Mouse (Mus musculus) limb, embryonic 14.5 days (tissue): Measurements from ENCODE around the gene Amd1. TPM values are rescaled to one million over a fixed set of nuclear protein-coding genes. Genes with fewer than 3 reads are reported as not detected.

Source experiments
- ATAC-seq: fragments of 200-750 bp; cut with Nextera tagmentation; 2 replicates; pipeline ENCODE4 v1.8.0; 2017; ENCODE audit warnings: low read depth, moderate number of reproducible peaks, moderate TSS enrichment; ENCODE audit not compliant: low FRiP score
- DNase-seq: peaks from one replicate; pipeline ENCODE4 v3.0.0-alpha.2; 2015; ENCODE audit warnings: low spot score
- H3K27ac ChIP-seq: fragments of 300-500 bp; sonication (generic); replicated peaks from 2 replicates; pipeline ENCODE4 v1.5.1; 2014; ENCODE audit warnings: low read depth, mild to moderate bottlenecking, low read length, moderate library complexity, mixed read lengths
- H3K27me3 ChIP-seq: fragments of 300-500 bp; sonication (generic); 2 replicates; pipeline ENCODE4 v1.6.1; 2014; ENCODE audit warnings: low read length, mixed read lengths; ENCODE audit not compliant: control insufficient read depth, insufficient read depth
- H3K36me3 ChIP-seq: fragments of 300-500 bp; sonication (generic); 2 replicates; pipeline ENCODE4 v1.6.1; 2014; ENCODE audit warnings: mild to moderate bottlenecking, low read length, moderate library complexity, mixed read lengths; ENCODE audit not compliant: control insufficient read depth, insufficient read depth
- H3K4me1 ChIP-seq: fragments of 300-500 bp; sonication (generic); 2 replicates; pipeline ENCODE4 v1.6.1; 2014; ENCODE audit warnings: antibody characterized with exemption, low read length, mixed read lengths; ENCODE audit not compliant: control insufficient read depth, insufficient read depth
- H3K4me2 ChIP-seq: fragments of 300-500 bp; sonication (generic); replicated peaks from 2 replicates; pipeline ENCODE4 v1.6.1; 2014; ENCODE audit warnings: low read depth, mild to moderate bottlenecking, low read length, moderate library complexity; ENCODE audit not compliant: severe bottlenecking
- H3K4me3 ChIP-seq: fragments of 300-500 bp; sonication (generic); replicated peaks from 2 replicates; pipeline ENCODE4 v1.5.1; 2014; ENCODE audit warnings: low read length
- H3K9ac ChIP-seq: fragments of 300-500 bp; sonication (generic); 2 replicates; pipeline ENCODE4 v1.6.1; 2014; ENCODE audit warnings: mild to moderate bottlenecking, low read depth, low read length, moderate library complexity; ENCODE audit not compliant: severe bottlenecking
- H3K9me3 ChIP-seq: fragments of 300-500 bp; sonication (generic); 2 replicates; pipeline ENCODE4 v1.6.1; 2016; ENCODE audit warnings: low read length; ENCODE audit not compliant: control insufficient read depth
- POLR2A ChIP-seq: fragments of 200-500 bp; IDR thresholded peaks from 2 replicates; pipeline ENCODE4 v1.8.0; 2012; ENCODE audit warnings: inconsistent platforms, mild to moderate bottlenecking, moderate library complexity, borderline replicate concordance; ENCODE audit not compliant: insufficient read depth, insufficient read length; ENCODE audit errors: extremely low read depth
- WGBS: fragments of 180-500 bp; shearing (Covaris S2); extraction: QIAGEN DNeasy Blood & Tissue Kit; methylation state at CpG from one replicate; pipeline ENCODE4 v1.1.7; 2014; 5-methylcytosine and 5-hydroxymethylcytosine counted together
- polyA plus RNA-seq, 2 experiments: library from polyadenylated mRNA; depleted of rRNA in 1 of 2; stranded (reverse) in 1 of 2; unstranded in 1 of 2; fragments of >200 nt; fragmentation: Nextera tagmentation in 1 of 2; extraction: Ambion mirVana in 1 of 2; gene quantifications; 2 replicates each; pipeline versions ENCODE4 v1.2.1 to v1.2.3; 2012 to 2014

The Amd1 gene
- polyA plus RNA-seq, 2 experiments = 56.3 to 58.0 TPM

DNA sequence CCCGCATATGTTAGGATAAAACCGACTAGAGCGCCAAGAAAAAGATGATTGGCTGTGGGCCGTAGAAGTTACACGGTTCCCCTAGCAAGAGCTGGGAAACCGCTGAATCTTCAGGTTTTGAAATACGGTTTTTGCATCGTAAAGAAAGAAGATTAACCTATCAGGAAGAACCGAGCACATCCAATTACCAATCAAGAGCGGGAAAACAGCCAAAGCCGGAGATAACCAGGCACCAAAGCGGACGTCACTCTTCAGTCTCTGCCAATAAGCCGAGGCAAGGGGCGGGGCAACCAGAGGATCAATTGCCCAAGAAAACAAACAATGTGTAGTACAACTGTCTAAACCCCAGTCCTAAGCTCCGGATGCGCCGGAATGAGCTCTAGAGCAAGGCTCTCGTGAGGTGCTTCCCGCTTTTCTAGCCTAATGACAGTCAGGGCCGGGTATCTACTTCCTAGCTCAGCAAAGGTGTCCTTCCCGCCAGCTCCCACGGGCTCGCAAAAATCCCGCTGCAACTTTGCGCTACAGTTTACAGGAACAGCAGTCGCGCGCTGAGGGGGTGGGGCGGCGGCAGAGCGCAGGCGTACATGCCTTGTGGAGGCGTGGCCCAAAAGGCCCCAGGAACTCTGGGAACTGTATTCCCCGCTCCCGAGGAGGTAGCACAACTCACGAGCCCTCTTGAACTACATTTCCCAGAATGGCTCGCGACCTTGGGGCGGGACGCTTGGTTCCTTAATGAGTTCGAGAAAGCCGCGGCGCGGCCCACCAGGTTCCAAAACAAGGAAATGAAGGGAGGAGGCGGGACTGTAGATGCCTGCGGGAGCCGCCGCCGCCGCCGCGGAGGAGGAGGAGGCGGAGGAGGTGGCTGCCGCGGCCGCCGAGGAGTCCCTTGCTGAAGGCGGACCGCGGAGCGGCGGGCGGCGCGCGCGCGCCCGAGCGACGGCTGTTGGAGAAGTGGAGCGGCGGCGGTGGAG, 46.9 kb upstream of the Amd1 start:
- peaks cover 11% of the 10 kb centered on the region for H3K4me1 ChIP-seq
- H3K36me3 ChIP-seq = no peaks in the 10 kb centered on the region
- peak overlapping the region; percentile 93 for H3K27ac ChIP-seq
- H3K4me3 ChIP-seq = peak overlapping the region; percentile 78
- no peaks in the 10 kb centered on the region for H3K27me3 ChIP-seq
- peak overlapping the region; percentile 60 for H3K4me2 ChIP-seq
- peak; percentile 97 for ATAC-seq
- TF ChIP-seq POLR2A = no peak
- H3K9ac ChIP-seq = peak overlapping the region; percentile 83
- no peaks in the 10 kb centered on the region for H3K9me3 ChIP-seq
- WGBS = under 1% methylated on average over 66 of the region's 76 CpGs
- peak; percentile 100 for DNase-seq

DNA sequence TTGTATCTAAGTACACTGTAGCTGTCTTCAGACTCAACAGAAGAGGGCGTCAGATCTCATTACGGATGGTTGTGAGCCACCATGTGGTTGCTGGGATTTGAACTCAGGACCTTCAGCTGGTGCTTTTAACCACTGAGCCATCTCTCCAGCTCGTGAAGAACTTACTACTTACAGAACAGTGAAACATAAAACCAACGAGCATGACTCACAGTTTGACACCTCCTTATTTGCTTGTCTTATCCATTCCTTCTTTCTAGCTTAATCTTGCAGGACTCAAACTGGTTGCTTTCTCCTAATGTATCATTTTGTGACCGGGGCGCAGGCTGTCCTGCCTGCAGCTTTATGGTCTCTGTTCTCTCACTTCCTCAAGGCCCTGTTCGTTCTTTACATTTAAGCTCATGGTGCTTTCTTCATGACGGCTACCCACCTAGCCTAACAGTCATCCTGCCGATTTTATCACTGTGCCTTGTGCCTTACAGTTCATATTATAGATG, 45.5 kb upstream of the Amd1 start:
- Histone ChIP-seq H3K9ac (no peak overlapping the region), H3K9me3 (no peaks in the 10 kb centered on the region), H3K27me3 (no peaks in the 10 kb centered on the region), H3K36me3 (no peaks in the 10 kb centered on the region), H3K27ac (0 out of 2 replicates have a peak overlapping the region, but pooled peaks have one; percentile 93), H3K4me3 (no peak overlapping the region), H3K4me2 (no peak overlapping the region), H3K4me1 (peaks cover 11% of the 10 kb centered on the region)
- ATAC-seq (no peak), DNase-seq (no peak)
- 61% methylated on average over 9 of the region's 9 CpGs for WGBS
- no peak for TF ChIP-seq POLR2A

DNA sequence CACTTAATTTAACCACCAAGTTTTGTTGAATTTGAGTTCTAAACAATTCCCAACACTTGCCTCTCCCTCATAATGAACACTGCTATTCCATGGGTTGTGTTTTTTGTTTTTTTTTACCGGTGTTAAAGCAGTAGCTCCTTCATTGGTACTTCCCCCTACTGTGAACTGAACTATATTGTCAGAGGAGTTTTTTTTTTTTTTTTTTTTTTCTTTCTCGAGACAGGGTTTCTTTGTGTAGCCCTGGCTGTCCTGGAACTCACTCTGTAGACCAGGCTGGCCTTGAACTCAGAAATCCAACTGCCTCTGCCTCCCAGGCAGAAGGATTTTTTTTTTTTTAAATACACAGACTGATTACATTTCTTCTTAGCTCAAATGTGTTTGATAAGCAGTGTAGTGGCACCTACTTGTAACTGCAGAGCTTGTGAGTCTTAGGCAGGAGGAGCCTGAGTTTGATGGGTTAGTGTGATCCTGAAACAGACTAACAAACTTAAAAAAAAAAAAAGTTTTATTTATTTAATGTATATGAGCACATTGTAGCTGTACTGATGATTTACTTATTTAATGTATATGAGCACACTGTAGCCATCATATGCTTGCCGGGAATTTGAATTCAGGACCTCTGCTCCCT, 44.9 kb upstream of the Amd1 start:
- ATAC-seq (no peak), DNase-seq (no peak)
- Histone ChIP-seq H3K9me3 (no peaks in the 10 kb centered on the region), H3K27ac (no peak overlapping the region), H3K36me3 (no peaks in the 10 kb centered on the region), H3K27me3 (no peaks in the 10 kb centered on the region), H3K9ac (no peak overlapping the region), H3K4me1 (peaks cover 11% of the 10 kb centered on the region), H3K4me3 (no peak overlapping the region), H3K4me2 (no peak overlapping the region)
- no peak for TF ChIP-seq POLR2A
- 85% methylated on average over 3 of the region's 3 CpGs for WGBS

DNA sequence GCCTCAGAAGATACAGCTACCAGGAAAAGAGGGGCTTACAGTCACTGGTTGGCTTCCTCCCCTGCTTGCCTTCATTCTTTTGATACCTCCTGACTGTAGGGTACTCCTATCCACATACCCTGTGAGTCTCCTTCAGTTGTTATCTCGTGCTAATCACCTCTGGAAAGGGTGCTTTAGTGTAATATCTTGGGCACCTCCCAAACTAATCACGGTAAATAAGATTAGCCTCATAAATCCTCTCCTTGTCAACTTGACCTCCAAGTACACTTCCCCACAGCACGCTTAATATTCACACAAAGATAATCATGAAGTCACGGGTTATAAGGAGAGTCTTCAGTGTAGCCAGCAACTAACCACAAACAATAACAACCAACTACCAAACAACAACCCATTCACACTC, 40.0 kb upstream of the Amd1 start:
- H3K27me3 ChIP-seq = no peaks in the 10 kb centered on the region
- H3K4me3 ChIP-seq = no peak overlapping the region
- H3K27ac ChIP-seq = no peak overlapping the region
- H3K36me3 ChIP-seq = no peaks in the 10 kb centered on the region
- no peaks in the 10 kb centered on the region for H3K9me3 ChIP-seq
- H3K9ac ChIP-seq = no peak overlapping the region
- peaks cover 4% of the 10 kb centered on the region; the same call in 1 of the 2 replicates for H3K4me1 ChIP-seq
- no peak overlapping the region for H3K4me2 ChIP-seq
- DNase-seq (no peak), ATAC-seq (no peak)
- no peak for TF ChIP-seq POLR2A
- WGBS = 78% methylated on average over 4 of the region's 4 CpGs

DNA sequence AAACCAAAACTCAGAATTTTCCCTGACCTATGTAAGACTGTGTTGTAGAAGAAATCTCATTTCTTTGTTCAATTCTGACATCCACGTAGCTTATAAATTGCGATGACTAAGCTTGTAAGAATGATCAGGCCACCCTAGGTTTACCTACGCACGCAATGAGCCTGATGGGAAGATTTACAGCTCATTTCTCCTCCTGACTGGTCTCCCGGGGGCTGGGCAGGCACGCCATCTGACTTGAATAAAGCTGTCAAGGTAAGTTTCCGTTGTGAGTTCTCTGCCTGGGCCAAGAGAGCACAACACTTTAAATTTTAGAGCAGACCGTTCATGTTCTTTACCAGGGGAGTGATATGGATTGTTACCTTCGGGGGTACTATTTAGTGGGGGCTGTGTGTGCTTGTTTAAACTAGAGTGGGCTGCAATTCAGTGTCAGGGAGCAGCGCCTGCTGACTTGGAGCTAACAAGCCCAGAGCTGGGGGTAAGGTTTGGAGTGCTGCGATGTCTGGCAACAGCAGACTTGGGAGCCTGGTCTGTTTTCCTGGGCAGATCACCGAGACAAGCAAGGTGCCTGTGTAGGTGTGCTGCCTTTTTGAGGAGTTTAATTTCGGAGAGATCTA, 37.5 kb upstream of the Amd1 start, which contains the start of gene Cdk19:
Gene Cdk19 (plus strand): TSS at position 214 of the 614 bp plus-strand sequence.
- no peak within 1 kb of the TSS for H3K4me3 ChIP-seq
- 0 out of 2 replicates have a peak within 1 kb of the TSS, but pooled peaks have one; percentile 48 for H3K27ac ChIP-seq
- H3K27me3 ChIP-seq = no peaks in the 10 kb centered on the region
- H3K36me3 ChIP-seq = no peaks in the 10 kb centered on the region
- ATAC-seq (peak; percentile 37), DNase-seq (peak; percentile 48)
- no peak for TF ChIP-seq POLR2A
- WGBS = 9% methylated on average over 13 of the region's 13 CpGs
- peak within 1 kb of the TSS; percentile 4; the same call in 1 of the 2 replicates for H3K9ac ChIP-seq
- peaks cover 4% of the 10 kb centered on the region; the same call in 1 of the 2 replicates for H3K4me1 ChIP-seq
- no peaks in the 10 kb centered on the region for H3K9me3 ChIP-seq
- H3K4me2 ChIP-seq = 0 out of 2 replicates have a peak within 1 kb of the TSS, but pooled peaks have one; percentile 11
